Mouse (Mus musculus) urinary bladder, adult 2 months (tissue): ENCODE data around the gene Cryaa. TPM values are rescaled to one million over a fixed set of nuclear protein-coding genes. Genes with fewer than 3 reads are reported as not detected.

Experiments
- DNase-seq: peaks from one replicate; pipeline ENCODE4 v3.0.0; 2022; ENCODE audit warnings: low spot score
- polyA plus RNA-seq: library from polyadenylated mRNA; depleted of rRNA; stranded (reverse); fragments of >200 nt; gene quantifications from 2 replicates; pipeline ENCODE4 v1.2.3, GENCODE M21; 2012; rRNA removed

Gene Cryaa
- not detected in 2 replicates for polyA plus RNA-seq

GRCm38 (mm10) chr17:31677507-31677906 lies at the start of gene Cryaa:
Gene Cryaa, plus strand, starts transcription at chr17:31677807.
- DNase-seq, result no peak

DNA sequence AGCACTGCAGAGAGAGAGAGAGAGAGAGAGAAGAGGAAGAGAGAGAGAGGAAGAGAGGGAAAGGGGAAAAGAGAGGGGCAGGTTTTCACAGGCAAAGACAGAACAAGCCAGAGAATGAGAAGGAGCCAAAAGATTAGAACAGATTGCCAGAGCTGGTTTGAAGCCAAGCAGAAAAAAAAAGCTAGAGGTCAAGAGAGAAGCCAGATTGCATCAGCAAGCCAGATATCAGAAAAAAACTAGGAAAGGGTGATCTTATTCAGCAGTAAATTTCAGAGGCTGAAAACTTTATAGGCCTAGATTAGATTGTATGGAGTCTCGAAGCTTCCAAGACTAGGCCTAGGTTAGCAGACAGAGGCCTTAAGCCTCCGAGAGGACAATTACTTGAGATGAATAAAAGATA lies 49.6 kb upstream of the Cryaa start:
- DNase-seq, result no peak

DNA sequence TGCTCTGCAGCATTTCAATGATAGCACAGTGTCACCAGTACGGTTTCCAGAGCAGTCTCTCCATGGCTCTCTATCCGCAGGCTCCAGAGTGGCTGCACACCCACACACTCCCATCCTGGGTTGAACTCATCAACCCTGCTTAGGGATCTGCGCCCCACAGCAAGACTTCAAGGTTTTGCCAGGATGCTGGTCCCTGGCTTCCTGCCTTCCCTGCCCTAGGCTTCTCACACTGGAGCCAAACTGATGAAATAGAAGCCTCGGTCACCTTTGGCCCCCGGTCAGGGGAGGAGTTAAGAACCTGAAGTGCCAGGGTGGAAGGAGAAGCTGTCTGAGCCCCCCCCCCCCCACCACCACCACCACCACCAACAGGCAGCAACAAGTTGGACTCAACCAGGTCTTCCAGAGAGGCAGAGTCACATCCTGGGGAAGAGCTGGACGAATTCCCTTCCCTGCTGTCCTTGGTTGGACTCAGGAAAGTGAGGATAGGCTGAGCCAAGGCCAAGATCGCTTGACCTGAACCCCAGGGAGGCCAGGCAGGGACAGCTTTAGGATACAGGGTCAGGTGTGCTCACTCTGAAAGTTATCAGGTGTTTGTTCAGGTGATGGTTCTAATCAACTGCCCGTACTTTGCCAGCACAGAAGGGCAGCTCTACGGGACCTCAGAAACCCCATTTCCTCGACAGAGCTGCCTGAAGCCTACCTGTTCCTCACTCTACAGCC lies 46.4 kb upstream of the Cryaa start:
- DNase-seq, result no peak

- no peak for DNase-seq
Measured at GRCm38 (mm10) chr17:31633007-31633406, 44.6 kb upstream of the Cryaa start.

- no peak for DNase-seq
Measured at GRCm38 (mm10) chr17:31634896-31635295, 42.7 kb upstream of the Cryaa start.

GRCm38 (mm10) chr17:31635781-31636180 lies 41.8 kb upstream of the Cryaa start:
- no peak for DNase-seq

DNA sequence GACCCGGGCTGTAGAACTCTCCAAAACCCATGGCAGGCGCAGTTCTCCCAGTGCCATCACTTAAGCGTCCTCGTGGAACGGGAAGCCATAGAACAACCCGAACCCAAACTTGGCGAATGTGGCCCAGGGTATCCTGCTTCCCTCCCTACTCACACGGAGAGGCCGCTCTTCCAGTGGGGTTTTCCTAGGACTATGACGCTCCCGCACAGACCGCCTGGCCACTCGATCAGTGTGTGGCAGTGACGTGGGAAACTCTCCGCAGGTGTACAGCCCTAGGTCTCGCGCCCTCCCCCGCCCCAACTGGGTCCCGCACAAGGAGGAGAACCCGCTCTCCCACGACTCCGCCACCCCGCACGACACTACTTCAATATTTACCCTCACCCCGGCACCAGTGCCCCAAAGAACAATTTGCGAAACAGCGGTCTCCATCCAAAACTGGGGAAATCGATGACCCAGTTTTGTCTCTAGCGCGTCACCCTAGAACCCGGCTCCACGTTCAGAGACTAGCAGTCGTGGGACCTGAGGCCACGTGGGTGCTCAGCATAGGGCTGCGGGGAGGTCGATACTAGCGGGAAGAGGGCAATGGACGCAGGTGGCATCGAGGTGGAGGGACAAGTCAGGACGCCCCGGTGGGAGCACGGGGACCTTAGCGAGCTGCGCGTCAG lies 41.2 kb upstream of the Cryaa start:
- DNase-seq, result no peak

DNA sequence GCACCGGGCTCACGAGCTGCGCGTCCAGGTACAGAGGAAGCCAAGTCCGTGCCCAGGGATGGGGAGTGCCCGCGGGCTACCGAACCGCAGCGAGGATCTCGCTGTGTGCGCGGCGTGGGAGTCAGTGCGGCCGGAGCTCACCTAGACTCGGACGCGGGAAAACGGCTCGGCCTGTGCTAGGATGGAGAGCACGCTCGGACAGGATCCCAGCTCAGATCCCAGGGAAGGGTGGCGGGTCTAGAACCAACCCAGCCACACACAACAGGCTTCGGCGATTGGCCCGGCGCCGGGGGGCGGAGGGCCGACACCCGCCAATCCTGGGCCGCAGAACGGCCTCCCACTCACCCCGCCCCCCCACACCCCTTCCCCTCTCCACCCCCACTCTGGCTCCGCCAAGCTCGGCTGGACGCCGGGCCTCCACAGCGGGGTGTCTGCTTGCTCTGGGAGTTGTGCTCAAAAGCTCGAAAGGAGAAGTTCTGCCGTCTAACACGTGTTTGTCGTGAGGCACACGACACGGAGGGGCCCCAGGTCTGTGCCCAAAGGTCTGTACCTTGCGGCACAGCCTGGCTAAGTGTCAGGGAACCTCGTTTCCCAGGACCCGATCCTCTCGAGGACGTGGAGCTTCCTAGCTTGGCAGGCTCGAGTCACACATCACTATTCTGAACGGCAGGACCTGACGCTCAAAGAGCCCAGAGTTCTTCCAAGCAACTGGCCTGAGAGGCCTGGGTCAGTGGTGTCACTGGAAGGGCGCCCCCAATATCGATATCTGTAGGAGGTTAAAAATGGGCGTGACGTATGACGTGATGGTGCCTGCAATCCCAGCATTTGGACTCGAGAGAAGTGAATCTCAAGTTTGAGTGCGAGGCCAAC lies 40.4 kb upstream of the Cryaa start, which contains the start of gene Cbs:
Gene Cbs (minus strand): TSS at position 297 of the 870 bp plus-strand sequence.
- DNase-seq, result peak; percentile 62

DNA sequence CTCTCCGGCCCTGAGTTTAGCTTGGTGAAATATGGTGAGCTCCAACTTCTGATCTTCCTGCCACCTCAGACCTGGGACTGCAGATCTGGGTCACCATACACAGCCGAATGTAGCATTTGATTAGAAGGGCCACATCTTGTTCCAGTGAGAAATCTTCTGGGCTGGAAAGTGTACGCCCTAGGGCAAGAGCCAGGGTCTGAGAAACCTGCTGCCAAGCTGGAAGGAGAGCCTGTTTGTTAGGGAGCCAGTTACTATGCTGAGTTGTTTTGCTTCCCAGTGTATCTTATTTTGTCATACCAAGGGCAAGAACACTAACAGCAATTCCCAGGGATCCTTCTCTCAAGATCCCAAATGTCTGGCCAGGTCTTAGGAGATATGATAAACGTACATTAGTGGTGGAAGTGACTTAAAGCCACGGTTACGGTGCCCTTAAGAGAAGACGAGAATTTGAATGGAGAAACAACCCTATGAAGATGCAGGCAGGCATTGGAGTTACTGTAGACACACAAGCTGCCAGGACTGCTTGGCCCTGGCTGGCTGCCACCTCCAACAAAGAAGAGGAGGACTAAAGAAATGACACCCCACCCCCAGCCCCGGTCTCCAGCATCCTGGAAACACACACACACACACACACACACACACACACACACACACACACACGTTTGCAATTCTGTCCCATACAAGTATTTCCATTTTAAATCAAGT lies 39.6 kb upstream of the Cryaa start:
- DNase-seq, result no peak

DNA sequence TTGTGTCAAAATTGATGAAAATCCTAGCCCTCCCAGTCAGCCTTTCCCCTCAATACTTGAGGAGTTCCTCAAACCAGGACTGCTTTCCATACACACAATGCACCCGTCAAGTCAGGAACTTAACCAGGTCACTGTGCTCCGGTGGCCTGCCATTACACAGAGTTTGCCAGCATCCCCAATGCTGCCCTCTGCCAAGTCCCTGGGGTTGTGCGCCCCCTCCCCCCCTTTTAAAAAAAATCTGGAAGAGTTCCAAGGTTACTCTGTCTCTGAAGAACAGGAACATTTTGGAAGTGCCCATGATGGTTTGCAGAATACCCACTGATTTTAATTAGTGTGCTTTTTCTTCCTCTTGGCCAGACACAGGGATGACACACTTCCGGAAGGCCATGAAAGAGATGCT lies 38.0 kb upstream of the Cryaa start:
- DNase-seq, result no peak

GRCm38 (mm10) chr17:31642331-31642730 lies 35.3 kb upstream of the Cryaa start:
- no peak for DNase-seq

- DNase-seq, result no peak
Measured at GRCm38 (mm10) chr17:31642913-31643312, 34.7 kb upstream of the Cryaa start.

DNA sequence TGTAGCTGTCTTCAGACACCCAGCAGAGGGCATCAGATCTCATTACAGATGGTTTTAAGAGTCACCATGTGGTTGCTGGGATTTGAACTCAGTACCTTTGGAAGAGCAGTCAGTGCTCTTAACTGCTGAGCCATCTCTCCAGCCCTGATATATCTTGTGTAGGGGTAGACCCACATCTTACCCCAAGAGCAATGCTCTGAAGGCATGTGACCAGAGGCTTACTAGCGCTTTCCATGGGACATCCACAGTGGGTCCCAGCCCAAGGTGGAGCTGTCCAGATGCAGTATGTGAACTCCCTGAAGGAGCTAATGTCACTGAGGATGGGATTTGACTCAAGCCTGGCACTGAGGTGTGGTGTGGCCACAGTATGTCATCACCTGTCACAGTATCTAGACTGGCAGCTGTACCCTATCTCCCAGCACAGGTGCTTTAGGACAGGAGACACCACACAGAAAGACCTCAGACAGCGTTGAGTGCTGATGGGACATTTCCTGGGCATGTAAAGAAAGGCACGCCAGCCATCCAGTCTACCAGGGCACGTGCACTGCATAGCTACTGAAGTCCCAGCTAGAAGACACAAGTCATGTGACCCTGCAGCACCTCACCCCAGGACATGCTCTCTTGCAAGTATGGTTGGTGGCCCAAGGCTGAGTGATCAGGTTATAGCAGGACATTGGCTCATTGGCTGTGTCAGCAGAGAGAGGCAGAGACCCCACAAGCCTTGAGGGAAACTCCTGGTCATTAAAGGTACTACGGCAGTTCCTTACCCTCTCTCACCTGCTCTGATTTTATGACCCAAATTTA lies 31.2 kb upstream of the Cryaa start:
- no peak for DNase-seq

- no peak for DNase-seq
Measured at GRCm38 (mm10) chr17:31652152-31652551, 25.5 kb upstream of the Cryaa start.

- no peak for DNase-seq
Measured at GRCm38 (mm10) chr17:31653277-31653676, 24.3 kb upstream of the Cryaa start.

- DNase-seq, result no peak
Measured at GRCm38 (mm10) chr17:31655366-31655765, 22.2 kb upstream of the Cryaa start.

GRCm38 (mm10) chr17:31656682-31657081 lies 20.9 kb upstream of the Cryaa start:
- no peak for DNase-seq

GRCm38 (mm10) chr17:31657141-31657983 lies 20.2 kb upstream of the Cryaa start:
- no peak for DNase-seq

- DNase-seq, result no peak
Measured at GRCm38 (mm10) chr17:31658136-31658467, 19.5 kb upstream of the Cryaa start.
